Mouse (Mus musculus) spleen, adult 2 months (tissue): ENCODE measurements around the gene Gpatch8. TPM values are rescaled to one million over a fixed set of nuclear protein-coding genes. Genes with fewer than 3 reads are reported as not detected.

ENCODE experiments used
- DNase-seq, 2 experiments: peaks; one replicate each; pipeline versions ENCODE4 v3.0.0 to v3.0.0-alpha.2; 2012 to 2021; ENCODE audit warnings: low spot score in 2 of 2, low read depth in 1 of 2
- H3K27ac ChIP-seq: fragments of 200-500 bp; 2 replicates; pipeline ENCODE4 v1.5.1; 2012; ENCODE audit warnings: low read length, inconsistent platforms; ENCODE audit not compliant: insufficient read depth
- H3K27me3 ChIP-seq: fragments of 200-500 bp; 2 replicates; pipeline ENCODE4 v1.6.1; 2012; ENCODE audit warnings: mild to moderate bottlenecking, moderate library complexity, low read length, inconsistent platforms; ENCODE audit not compliant: control insufficient read depth, insufficient read depth
- H3K36me3 ChIP-seq: fragments of 200-500 bp; 2 replicates; pipeline ENCODE4 v1.6.1; 2012; ENCODE audit warnings: mild to moderate bottlenecking, low read length, inconsistent platforms; ENCODE audit not compliant: control insufficient read depth, insufficient read depth
- H3K4me1 ChIP-seq: fragments of 200-500 bp; 2 replicates; pipeline ENCODE4 v1.6.1; 2011; ENCODE audit warnings: inconsistent platforms; ENCODE audit not compliant: control insufficient read depth, insufficient read depth, insufficient read length
- H3K4me3 ChIP-seq: fragments of 200-500 bp; 2 replicates; pipeline ENCODE4 v1.5.1; 2011; ENCODE audit warnings: mild to moderate bottlenecking, inconsistent platforms; ENCODE audit not compliant: insufficient read depth, insufficient read length; ENCODE audit errors: extremely low read depth
- CTCF ChIP-seq: fragments of 200-500 bp; IDR thresholded peaks from 2 replicates; pipeline ENCODE4 v1.5.1; 2011; ENCODE audit warnings: mild to moderate bottlenecking, inconsistent platforms; ENCODE audit not compliant: insufficient read depth, insufficient read length, insufficient replicate concordance; ENCODE audit errors: extremely low read depth
- POLR2A ChIP-seq: fragments of 200-500 bp; IDR thresholded peaks from 2 replicates; pipeline ENCODE4 v1.6.1; 2011; ENCODE audit warnings: low read depth, low read length, inconsistent platforms
- WGBS: fragments of 180-500 bp; shearing (Covaris S2); methylation state at CpG from one replicate; pipeline ENCODE4 v1.1.7; 2018; 5-methylcytosine and 5-hydroxymethylcytosine counted together
- polyA plus RNA-seq: library from polyadenylated mRNA; depleted of rRNA; stranded (reverse); fragments of >200 nt; gene quantifications from 2 replicates; pipeline ENCODE4 v1.2.3, GENCODE M21; 2012

The Gpatch8 gene
- polyA plus RNA-seq, 1 experiment = 12.3 TPM

- TF ChIP-seq CTCF (no peak), POLR2A (no peak)
- no peaks in the 10 kb centered on the region for H3K27me3 ChIP-seq
- no peaks in the 10 kb centered on the region for H3K4me1 ChIP-seq
- no peak overlapping the region for H3K4me3 ChIP-seq
- no peak for DNase-seq
- H3K27ac ChIP-seq = no peak overlapping the region
- 88% methylated on average over 3 of the region's 3 CpGs for WGBS
- peaks cover 37% of the 10 kb centered on the region for H3K36me3 ChIP-seq
These were observed 77.5 kb downstream of the Gpatch8 start for GRCm38 (mm10) chr11:102478671-102479070.

GRCm38 (mm10) chr11:102475027-102475426 is 81.2 kb downstream of the Gpatch8 start:
- Histone ChIP-seq H3K4me1 (no peaks in the 10 kb centered on the region), H3K36me3 (peaks cover 20% of the 10 kb centered on the region), H3K27me3 (no peaks in the 10 kb centered on the region), H3K27ac (no peak overlapping the region), H3K4me3 (no peak overlapping the region)
- TF ChIP-seq CTCF = no peak
- TF ChIP-seq POLR2A = no peak
- DNase-seq = no peak
- whole genome bisulfite sequencing = 87% methylated on average over 3 of the region's 3 CpGs

DNA sequence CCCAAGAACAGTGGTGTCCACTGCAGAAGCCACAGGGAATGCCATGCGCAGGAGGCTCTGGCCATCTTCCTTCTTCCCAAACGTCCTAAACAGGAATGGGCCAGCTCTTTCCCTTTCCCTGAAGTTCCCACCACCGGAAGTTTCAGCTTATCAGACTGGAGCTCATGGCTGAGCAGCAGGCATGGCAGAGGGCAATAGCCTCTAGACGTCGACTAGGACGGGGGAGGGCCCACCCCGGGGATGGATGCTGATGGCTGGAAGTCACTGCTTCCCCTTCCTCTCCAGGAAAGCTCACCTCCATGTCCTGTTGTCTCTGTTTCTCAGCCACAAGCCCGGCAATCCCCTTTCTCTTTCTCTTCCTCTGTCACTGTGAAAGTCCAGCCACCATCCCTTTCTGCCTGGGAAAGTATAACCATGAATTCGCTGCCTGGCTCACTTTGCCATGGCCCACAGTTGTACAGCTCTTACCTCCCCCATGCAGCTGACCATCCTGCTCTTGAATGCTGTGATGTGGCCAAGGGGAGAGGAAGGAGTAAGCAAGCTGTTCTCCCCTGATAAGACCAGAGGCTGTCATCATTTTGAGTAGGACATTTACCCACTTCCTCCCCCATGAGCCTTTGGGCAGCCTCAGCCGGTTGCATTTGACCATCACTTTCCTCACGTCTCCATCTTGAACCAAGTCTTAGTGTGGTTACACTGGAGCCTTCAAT is 86.4 kb downstream of the Gpatch8 start, which contains the start of gene Itga2b:
Itga2b (minus strand) TSS at position 475 of the 710 bp plus-strand sequence.
- H3K27me3 ChIP-seq = 0 out of 2 replicates have a peak, but pooled peaks cover 2% of the 10 kb centered on the region
- TF ChIP-seq CTCF (no peak), POLR2A (no peak)
- H3K4me1 ChIP-seq = peaks cover 8% of the 10 kb centered on the region; the same call in 1 of the 2 replicates
- no peaks in the 10 kb centered on the region for H3K36me3 ChIP-seq
- no peak within 1 kb of the TSS for H3K27ac ChIP-seq
- no peak for DNase-seq
- no peak within 1 kb of the TSS for H3K4me3 ChIP-seq
- WGBS = 17% methylated on average over 11 of the region's 11 CpGs

DNA sequence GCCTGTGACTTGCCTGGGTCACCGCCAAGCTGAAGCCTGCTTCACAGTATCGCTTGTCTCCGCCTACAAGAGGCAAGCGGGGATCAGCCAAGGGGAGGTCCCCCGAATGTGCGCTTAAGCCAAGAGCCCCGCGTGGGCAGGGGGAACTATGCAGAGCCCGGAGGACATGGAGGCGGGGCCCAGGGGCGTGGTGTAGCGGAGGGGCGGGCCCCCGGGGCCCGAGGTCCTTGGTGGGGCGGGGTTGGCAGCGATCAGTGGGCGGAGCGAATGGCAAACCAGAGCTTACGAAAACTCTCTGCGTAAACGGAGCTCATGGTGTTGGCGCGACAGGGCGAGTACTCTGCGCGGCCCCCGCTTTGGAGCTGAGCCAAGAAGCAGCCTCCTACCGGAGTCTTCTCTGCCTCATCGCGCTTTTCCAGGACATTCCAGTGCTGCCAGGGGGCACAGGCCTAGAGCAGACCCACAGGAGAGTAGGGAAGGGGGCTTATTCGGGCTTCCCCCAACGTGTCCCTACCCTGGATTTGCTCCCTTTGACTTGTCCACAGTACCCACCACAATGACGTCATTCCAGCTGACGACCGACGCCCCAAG is 89.1 kb downstream of the Gpatch8 start:
- TF ChIP-seq CTCF = no peak
- TF ChIP-seq POLR2A = no peak
- no peak overlapping the region for H3K27ac ChIP-seq

DNA sequence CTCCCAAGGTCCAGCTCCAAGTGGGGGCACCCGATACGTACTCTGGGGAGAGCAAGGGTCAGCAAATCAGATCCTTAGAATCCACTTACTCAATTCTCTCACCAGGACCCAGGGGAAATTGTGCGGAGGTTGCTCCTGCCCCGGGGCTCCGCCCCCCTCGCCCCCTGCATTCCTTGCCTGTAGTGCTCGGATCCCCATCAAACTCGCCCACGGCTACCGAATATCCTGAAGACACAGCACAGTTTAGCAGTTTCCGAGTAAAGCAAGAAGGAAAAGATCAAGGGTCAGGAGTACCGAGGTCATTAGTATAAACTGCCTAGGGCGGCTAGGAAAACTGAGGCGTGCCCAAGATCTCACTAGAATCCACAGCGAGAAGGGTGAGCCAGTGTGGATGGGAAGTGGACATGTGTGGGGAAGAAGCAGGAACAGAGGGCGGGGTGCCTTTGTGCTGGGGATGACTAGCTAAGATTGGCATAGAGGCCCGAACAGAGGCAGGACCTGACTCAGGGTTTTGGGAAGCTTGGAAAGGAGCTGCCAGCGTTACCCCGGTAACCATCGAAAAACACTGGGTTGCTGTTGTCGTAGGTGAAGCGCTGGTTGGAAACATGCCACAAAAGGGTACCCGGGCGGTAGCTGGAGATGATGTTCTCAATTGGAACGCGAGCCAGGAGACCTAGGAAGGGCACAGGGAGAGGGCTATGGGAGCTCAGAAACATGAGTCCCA is 90.3 kb downstream of the Gpatch8 start:
- no peak for DNase-seq
- Histone ChIP-seq H3K27me3 (0 out of 2 replicates have a peak, but pooled peaks cover 2% of the 10 kb centered on the region), H3K4me1 (peaks cover 8% of the 10 kb centered on the region; the same call in 1 of the 2 replicates), H3K36me3 (no peaks in the 10 kb centered on the region), H3K4me3 (no peak overlapping the region), H3K27ac (no peak overlapping the region)
- no peak for TF ChIP-seq CTCF
- TF ChIP-seq POLR2A = no peak
- 78% methylated on average over 26 of the region's 26 CpGs for WGBS

More for the DNA sequence above, 89.1 kb downstream of the Gpatch8 start:
- peaks cover 8% of the 10 kb centered on the region; the same call in 1 of the 2 replicates for H3K4me1 ChIP-seq
- 0 out of 2 replicates have a peak, but pooled peaks cover 2% of the 10 kb centered on the region for H3K27me3 ChIP-seq
- H3K4me3 ChIP-seq = peak overlapping the region; percentile 58
- under 1% methylated on average over 37 of the region's 37 CpGs for WGBS
- peak; percentile 68 to 88 for DNase-seq
- no peaks in the 10 kb centered on the region for H3K36me3 ChIP-seq

DNA sequence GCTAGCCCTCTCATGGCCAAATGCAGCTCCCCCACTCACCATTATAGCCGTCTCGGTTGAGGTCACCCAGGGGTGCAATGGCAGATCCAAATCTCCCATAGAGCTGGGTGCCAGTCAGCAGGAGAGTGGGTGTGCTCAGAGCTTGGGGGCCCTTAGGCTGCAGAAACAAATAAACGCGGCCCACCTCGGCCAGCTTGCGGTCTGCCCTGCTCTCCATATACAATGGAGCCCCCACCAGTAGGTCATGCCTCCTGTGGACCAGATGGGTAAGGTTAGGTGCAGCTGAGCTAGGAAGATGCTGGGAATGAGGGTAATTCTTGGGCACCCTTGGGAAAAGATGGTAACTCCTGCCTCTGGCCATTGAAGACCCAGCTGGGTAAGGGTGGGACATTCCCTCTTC is 91.3 kb downstream of the Gpatch8 start:
- H3K4me1 ChIP-seq = peaks cover 8% of the 10 kb centered on the region
- H3K36me3 ChIP-seq = no peaks in the 10 kb centered on the region
- TF ChIP-seq POLR2A = no peak
- TF ChIP-seq CTCF = no peak
- no peak for DNase-seq
- 96% methylated on average over 6 of the region's 6 CpGs for WGBS
- 0 out of 2 replicates have a peak, but pooled peaks cover 2% of the 10 kb centered on the region for H3K27me3 ChIP-seq
- H3K27ac ChIP-seq = no peak overlapping the region
- H3K4me3 ChIP-seq = no peak overlapping the region
